Mouse (Mus musculus): ENCODE measurements around the gene Tlx1.

Gene Tlx1

GRCm38 (mm10) chr19:45150490-45151181 lies at the start of gene Tlx1:
TSS of gene Tlx1 (plus strand) at chr19:45150680.
- no peak for DNase-seq (ENCODE audit: low spot score)

GRCm38 (mm10) chr19:45105591-45105990 lies 44.9 kb upstream of the Tlx1 start:
- DNase-seq (ENCODE audit: low spot score) = no peak

- no peak for DNase-seq (ENCODE audit: low spot score)
Observed at GRCm38 (mm10) chr19:45106689-45107088, 43.8 kb upstream of the Tlx1 start.

- DNase-seq (ENCODE audit: low spot score) = no peak
Observed at GRCm38 (mm10) chr19:45110681-45111080, 39.8 kb upstream of the Tlx1 start.

GRCm38 (mm10) chr19:45112444-45112843 lies 38.0 kb upstream of the Tlx1 start:
- DNase-seq (ENCODE audit: low spot score) = no peak

GRCm38 (mm10) chr19:45113791-45114460 lies 36.6 kb upstream of the Tlx1 start:
- no peak for DNase-seq (ENCODE audit: low spot score)

- no peak for DNase-seq (ENCODE audit: low spot score)
Observed at GRCm38 (mm10) chr19:45114772-45115171, 35.7 kb upstream of the Tlx1 start.

GRCm38 (mm10) chr19:45116798-45117197 lies 33.7 kb upstream of the Tlx1 start:
- peak; percentile 44 for DNase-seq (ENCODE audit: low spot score)

- DNase-seq (ENCODE audit: low spot score) = peak; percentile 15
Observed at GRCm38 (mm10) chr19:45131966-45132628, 18.4 kb upstream of the Tlx1 start.

- DNase-seq (ENCODE audit: low spot score) = no peak
Observed at GRCm38 (mm10) chr19:45142531-45142930, 7.9 kb upstream of the Tlx1 start.

GRCm38 (mm10) chr19:45143214-45143895 lies 7.1 kb upstream of the Tlx1 start:
- no peak for DNase-seq (ENCODE audit: low spot score)

- no peak for DNase-seq (ENCODE audit: low spot score)
Observed at GRCm38 (mm10) chr19:45147071-45147470, 3.4 kb upstream of the Tlx1 start.

- no peak for DNase-seq (ENCODE audit: low spot score)
Observed at GRCm38 (mm10) chr19:45151361-45152182, 1.1 kb downstream of the Tlx1 start.

GRCm38 (mm10) chr19:45152183-45152650 lies 1.7 kb downstream of the Tlx1 start:
- DNase-seq (ENCODE audit: low spot score) = no peak

GRCm38 (mm10) chr19:45153311-45154058 lies 3.0 kb downstream of the Tlx1 start:
- no peak for DNase-seq (ENCODE audit: low spot score)

GRCm38 (mm10) chr19:45154059-45154386 lies 3.5 kb downstream of the Tlx1 start:
- DNase-seq (ENCODE audit: low spot score) = no peak

- no peak for DNase-seq (ENCODE audit: low spot score)
Observed at GRCm38 (mm10) chr19:45154521-45154920, 4.0 kb downstream of the Tlx1 start.

GRCm38 (mm10) chr19:45155141-45155790 lies 4.8 kb downstream of the Tlx1 start:
- DNase-seq (ENCODE audit: low spot score) = no peak

- DNase-seq (ENCODE audit: low spot score) = no peak
Observed at GRCm38 (mm10) chr19:45155791-45156186, 5.3 kb downstream of the Tlx1 start.

GRCm38 (mm10) chr19:45156381-45156780 lies 5.9 kb downstream of the Tlx1 start:
- no peak for DNase-seq (ENCODE audit: low spot score)
